Comparison of ENCODE assay signal across 8 mouse cellular contexts in the genomic region with DNA sequence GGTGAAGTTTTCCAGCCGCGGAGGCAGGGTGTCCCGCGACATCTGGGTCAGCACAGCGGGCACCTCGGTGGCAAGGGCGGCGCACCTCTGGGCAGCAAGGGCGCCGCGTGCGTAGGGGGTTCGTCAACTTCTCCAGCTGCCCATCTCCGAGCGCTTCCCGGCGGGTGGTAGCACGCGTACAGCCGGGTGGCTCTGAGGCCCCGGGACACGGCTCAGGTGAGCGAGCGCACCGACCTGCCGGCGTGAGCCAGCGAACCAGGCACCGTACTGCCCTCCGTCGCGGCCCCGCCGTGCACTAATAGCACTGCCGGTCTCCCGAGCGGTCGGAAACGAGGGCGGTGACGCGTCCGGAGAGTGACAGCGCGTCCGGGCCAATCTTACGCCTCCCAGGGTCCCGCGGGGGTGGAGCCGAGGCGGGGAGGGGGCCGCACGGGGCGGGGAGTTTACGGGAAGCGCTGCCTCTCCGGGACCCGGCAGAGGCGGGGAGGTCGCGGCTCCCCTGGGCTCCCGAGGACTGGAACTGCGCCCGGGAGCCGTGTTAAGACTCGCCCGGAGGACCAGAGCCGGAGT. TPM values are rescaled to one million over a fixed set of nuclear protein-coding genes. Genes with fewer than 3 reads are reported as not detected.
A peak's percentile ranks its signal among the peaks of the same experiment; 100 is the strongest.
DNase-seq lines count a peak whose midpoint lies in the region; ATAC-seq lines count a peak whose summit lies in the region.

No protein-coding gene starts in this region.

- no peaks in the 10 kb centered on the region for H3K9me3 ChIP-seq in hindbrain, embryonic 13.5 days

- peaks cover 24% of the 10 kb centered on the region for H3K27me3 ChIP-seq in hindbrain, embryonic 13.5 days

- H3K4me2 ChIP-seq in hindbrain, embryonic 13.5 days: peak overlapping the region; percentile 100

- H3K4me1 ChIP-seq in hindbrain, embryonic 13.5 days (replicated peaks): peaks cover 28% of the 10 kb centered on the region

- H3K9ac ChIP-seq in hindbrain, embryonic 13.5 days: peak overlapping the region; percentile 80

- no peaks in the 10 kb centered on the region for H3K36me3 ChIP-seq in hindbrain, embryonic 13.5 days

- no peak overlapping the region for H3K27ac ChIP-seq in hindbrain, embryonic 13.5 days

- whole genome bisulfite sequencing in hindbrain, embryonic 13.5 days: under 1% methylated on average over 68 of the region's 68 CpGs

- peak; percentile 89 for DNase-seq in T-cell, adult 2 months (ENCODE audit: low spot score)
- peak; percentile 82 to 88 for DNase-seq in cerebellum, postnatal 25 days
- DNase-seq in frontal cortex, postnatal 14 days (ENCODE audit: low spot score in 2 of 2): peak; percentile 78 to 86
- peak; percentile 83 for DNase-seq in layer of hippocampus, postnatal 25 days (ENCODE audit: extremely low spot score in 1 of 2, low spot score in 1 of 2)
- DNase-seq in lung, postnatal 14 days: peak; percentile 97
- DNase-seq in ovary, postnatal 36 days (ENCODE audit: low spot score): peak; percentile 97
- peak; percentile 99 for DNase-seq in thymus, postnatal 14 days

- peak overlapping the region; percentile 82 for H3K4me3 ChIP-seq in hindbrain, embryonic 13.5 days

- peak; percentile 97 for ATAC-seq in hindbrain, embryonic 13.5 days (ENCODE audit: low FRiP score)

RNA-seq across cellular contexts. Expression of a gene that starts 0.9 kb away (rescaled TPM):
- 3.4 and 3.5 TPM in 2 replicates for polyA plus RNA-seq in hindbrain, embryonic 13.5 days (2015; fragmentation: Nextera tagmentation; extraction: Ambion mirVana)
- 10 to 100 TPM; 66.4 to 76.6 TPM for total RNA-seq in layer of hippocampus, postnatal 25 days (2021)
